Mouse (Mus musculus) hindlimb bud, embryonic 11.5 days (tissue): ENCODE results near the gene Fam163a.

ENCODE experiments used
- DNase-seq: peaks from one replicate; pipeline ENCODE4 v3.0.0-alpha.2; 2012; ENCODE audit warnings: low read depth, low spot score; ENCODE audit errors: extremely low spot score

Gene Fam163a

DNA sequence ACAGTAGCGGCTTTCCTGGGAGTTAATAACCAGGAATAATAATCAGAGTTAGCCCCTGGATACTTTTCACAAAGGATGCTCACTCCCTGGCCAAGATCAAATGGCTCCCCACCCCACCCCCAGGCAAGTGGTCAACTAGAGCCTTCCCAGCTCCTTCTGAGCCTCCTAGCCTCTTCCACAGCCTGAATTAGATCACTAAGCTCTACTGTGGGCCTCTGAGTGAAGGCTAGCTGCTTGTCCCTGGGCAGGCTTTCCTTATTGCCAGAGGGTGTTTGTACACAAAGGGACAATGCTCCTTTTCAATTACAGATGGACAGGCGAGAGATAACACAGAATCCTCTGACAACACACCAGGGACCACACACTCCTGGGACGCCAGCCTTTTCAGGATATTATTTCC, 2.2 kb downstream of the Fam163a start:
- no peak for DNase-seq

DNA sequence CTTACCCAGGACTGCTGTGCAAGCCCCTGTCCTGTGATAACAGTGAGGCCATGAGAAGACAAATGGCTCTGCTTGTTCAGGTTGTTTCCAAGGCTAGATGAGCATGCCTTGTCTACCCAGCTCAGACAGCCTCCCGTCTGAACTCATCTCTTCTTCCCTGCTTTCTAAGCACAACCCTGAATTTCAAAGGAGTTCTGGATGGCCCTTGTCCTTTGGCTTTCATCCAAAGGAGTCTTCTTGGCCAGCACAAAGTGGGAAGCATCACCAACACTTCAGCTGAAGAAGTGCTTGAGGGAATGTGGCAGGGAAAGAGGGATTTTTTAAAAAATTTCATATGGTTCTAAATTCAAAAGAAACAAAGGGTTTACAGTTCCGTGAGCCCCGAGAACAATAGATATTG, 3.8 kb downstream of the Fam163a start:
- no peak for DNase-seq

- DNase-seq: no peak
Observed at GRCm38 (mm10) chr1:156197588-156197987, 7.2 kb downstream of the Fam163a start.

GRCm38 (mm10) chr1:156193292-156193691, 11.5 kb downstream of the Fam163a start:
- no peak for DNase-seq

GRCm38 (mm10) chr1:156192853-156193252, 12.0 kb downstream of the Fam163a start:
- no peak for DNase-seq

DNA sequence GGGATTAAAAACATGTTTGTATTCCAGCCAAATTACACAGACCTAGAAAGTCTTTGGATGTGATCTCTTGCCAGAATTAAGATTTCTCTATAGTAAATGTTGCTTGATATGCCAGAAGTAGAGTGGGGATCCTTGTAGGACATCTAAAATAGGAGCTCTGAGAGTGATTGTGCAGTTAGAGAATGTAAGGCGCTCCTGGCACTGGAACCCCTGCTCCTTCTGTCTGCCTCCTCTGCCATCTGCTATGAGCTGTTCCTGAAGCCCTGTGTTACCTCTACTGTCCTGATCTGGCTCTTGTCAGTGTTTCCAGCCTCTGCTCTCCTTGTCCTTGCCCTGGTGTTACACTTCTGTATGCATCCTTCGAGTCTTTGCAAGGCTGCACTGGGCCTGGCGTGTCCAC, 18.2 kb downstream of the Fam163a start:
- DNase-seq: no peak

DNA sequence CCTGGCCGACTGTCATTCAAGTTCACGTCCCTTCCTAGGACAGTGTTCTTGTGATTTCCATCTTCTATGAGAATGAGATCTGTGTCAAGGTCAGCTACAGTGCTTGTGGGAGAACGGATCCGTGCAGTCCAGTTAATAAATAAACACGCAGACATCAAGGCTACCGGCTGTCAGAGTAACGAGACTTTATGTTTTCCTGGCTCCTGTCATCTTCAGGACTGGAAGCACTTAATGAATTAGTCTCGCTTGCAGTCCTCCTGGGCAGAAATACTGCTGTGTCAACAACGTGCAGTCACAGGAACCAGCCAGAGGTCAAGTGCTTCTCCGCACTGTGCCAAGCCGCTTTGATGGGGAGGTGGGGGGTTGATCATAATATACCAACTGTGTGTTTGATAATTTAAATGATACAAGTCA, 20.7 kb downstream of the Fam163a start:
- DNase-seq: peak; percentile 39

GRCm38 (mm10) chr1:156183176-156183958, 21.5 kb downstream of the Fam163a start:
- no peak for DNase-seq

GRCm38 (mm10) chr1:156179875-156180274, 25.0 kb downstream of the Fam163a start:
- DNase-seq: no peak

GRCm38 (mm10) chr1:156168737-156169136, 36.1 kb downstream of the Fam163a start:
- DNase-seq: no peak

GRCm38 (mm10) chr1:156116770-156117169, 88.1 kb downstream of the Fam163a start:
- no peak for DNase-seq

DNA sequence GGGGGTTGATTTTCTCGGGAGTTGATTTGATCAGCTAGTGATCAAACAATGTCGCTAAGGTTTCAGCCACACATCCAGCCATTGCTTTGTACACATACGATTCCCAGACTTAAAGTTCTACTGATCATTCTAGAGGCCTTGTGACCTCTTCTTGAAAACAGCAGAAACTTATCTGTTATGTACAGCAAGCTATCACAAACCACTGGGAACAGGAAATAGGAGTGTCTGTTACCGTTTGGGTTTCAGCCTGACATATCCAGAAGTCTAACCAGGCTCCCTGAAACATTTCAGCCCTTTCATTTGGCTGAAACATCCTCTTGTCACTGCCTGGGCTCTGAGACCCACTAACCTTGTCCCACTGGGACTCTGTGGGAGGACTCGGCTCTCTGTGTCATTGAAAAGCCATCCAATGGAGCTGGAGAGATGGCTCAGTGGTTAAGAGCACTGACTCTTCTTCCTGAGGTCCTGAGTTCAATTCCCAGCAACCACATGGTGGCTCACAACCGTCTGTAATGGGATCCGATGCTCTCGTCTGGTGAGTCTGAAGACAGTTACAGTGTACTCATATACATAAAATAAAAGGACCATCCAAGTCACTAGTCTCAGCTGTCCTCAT, 90.8 kb downstream of the Fam163a start:
- no peak for DNase-seq

- no peak for DNase-seq
Observed at GRCm38 (mm10) chr1:156112142-156112541, 92.7 kb downstream of the Fam163a start.

DNA sequence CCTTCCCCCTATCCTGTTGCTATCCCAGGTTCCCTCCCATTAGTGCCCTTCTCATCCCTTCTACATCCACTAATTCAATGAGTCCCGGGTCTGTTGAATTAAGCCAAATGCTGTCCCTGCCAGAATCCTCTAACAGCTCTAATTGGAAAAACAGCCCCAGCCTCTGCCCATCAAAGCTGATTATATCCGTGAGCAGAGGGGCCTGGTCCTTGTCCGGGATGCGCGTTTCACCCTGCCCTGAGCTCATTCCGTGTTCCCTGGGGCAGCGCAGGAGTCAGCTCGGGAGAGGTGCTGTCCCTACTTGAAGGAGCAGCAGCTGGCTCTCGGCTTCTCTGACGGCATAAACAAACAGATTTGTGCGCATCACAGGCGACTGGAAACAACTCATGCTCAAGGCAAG, 93.1 kb downstream of the Fam163a start:
- no peak for DNase-seq

DNA sequence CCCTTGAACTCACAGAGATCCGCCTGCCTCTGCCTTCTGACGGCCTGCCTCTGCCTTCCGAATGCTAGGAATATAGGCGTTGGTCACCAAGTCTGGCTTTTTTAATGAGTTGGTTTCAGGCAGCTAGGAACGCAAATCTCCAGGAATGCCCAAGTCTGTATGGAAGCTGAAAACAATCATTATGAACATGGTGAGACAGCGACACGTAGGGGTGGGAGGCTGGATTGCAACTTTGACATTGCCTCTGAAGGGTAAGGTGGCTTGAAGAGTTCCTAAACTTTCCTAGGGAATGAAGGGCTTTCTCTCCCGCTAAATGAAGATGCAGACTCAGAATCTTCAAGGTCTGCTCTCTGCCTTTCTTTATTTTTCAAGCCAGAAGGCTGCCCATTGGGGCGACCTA, 93.7 kb downstream of the Fam163a start:
- no peak for DNase-seq

DNA sequence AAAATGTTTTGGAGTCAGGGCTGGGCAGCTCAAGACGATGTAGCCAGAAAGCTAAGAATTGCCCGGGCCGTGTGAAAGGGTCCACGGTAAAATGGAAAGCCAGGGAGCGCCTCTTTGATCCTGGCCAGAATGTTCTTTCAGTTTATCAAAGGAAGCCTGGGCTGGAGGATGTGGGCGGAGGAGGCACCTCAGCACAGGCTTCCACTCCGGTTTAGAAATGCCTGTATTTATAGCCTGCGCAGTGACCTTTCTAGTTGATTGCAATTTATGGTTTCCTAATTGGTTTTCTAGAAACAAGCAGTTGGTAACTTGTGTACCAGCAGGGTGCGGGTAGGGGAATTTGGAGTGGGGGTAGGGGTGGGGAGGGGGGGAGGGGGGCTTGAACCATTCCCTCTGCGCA, 96.4 kb downstream of the Fam163a start:
- no peak for DNase-seq

- no peak for DNase-seq
Observed at GRCm38 (mm10) chr1:156107424-156107823, 97.4 kb downstream of the Fam163a start.

GRCm38 (mm10) chr1:156105381-156105780, 99.4 kb downstream of the Fam163a start:
- DNase-seq: no peak

- DNase-seq: no peak
Observed at GRCm38 (mm10) chr1:156103763-156104162, 101.1 kb downstream of the Fam163a start.

- no peak for DNase-seq
Observed at GRCm38 (mm10) chr1:156091811-156092210, 113.0 kb downstream of the Fam163a start.

DNA sequence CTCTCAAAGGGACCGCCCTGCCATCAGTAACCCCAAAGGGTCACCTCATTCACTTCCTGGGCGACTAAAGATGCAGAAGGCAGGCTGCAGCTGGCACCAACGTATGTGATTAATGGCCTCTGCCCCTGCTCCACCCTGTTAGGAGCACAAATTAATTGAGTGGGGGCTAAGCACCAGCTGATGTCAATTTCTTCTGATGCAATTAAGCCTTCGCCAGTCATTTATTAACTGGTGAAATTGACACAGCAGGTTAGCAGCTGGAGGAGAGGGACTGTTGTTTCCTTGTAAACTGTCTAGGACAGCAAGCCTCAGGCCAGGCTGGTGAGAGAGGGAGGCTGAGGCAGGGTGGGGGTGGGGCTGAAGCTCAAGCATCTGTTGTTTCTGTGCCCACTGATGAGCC, 114.8 kb downstream of the Fam163a start:
- DNase-seq: no peak

GRCm38 (mm10) chr1:156089561-156089960, 115.3 kb downstream of the Fam163a start:
- DNase-seq: no peak

GRCm38 (mm10) chr1:156087586-156087985, 117.2 kb downstream of the Fam163a start:
- no peak for DNase-seq
